Mouse (Mus musculus) layer of hippocampus, adult 9-10 months (tissue): ENCODE measurements around the gene Cpsf4l.
A peak's percentile ranks its signal among the peaks of the same experiment; 100 is the strongest.

Experiments used
- DNase-seq: peaks from one replicate; pipeline ENCODE4 v3.0.0; 2022; ENCODE audit warnings: low spot score

Cpsf4l gene

DNA sequence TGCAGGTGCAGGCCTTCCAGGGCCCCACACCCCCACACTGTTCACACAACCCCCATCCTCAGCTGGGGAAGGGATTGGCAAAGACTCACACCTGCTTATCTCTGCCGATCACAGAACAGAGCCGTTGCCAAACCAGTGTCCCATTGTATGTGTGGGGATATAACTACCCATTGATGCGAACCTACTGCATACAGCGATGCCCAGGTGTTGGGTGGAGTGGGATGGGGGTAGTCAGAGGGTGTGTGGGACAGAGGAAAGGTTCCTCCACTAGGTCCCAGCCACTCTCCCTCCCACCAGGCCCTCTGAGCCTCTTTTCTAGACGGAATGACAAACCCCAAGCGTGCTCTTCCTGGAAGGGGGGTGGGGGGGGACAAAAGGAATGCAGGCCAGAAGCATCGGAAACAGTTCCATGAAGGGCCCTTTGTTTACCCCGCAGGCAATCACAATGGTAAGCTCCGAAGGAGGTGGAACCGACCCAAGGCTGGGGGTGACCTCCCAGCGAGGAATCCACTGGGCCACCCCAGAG, at the start of gene Cpsf4l:
Gene Cpsf4l, minus strand, starts transcription at position 287 of the 526 bp plus-strand sequence.
- no peak for DNase-seq

- no peak for DNase-seq
These were observed 49.0 kb upstream of the Cpsf4l start for GRCm38 (mm10) chr11:113758851-113759250.

DNA sequence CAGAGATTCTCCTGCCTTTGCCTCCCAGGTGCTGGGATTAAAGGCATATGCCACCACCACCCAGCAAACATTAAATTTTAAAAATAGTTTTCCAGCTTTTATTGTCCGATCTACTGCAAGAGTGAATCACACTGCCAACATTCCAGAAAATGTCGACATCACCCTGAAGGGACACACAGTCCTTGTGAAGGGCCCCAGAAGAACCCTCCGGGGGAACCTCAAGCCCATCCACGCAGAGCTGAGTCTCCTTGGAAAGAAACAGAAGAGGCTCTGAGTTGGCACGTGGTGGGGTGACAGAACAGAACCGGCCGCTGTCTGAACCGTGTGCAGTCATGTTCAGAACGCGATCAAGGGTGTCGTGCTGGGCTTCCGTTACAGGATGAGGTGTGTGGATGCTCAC, 46.8 kb upstream of the Cpsf4l start:
- DNase-seq, result no peak

GRCm38 (mm10) chr11:113755878-113756277, 46.1 kb upstream of the Cpsf4l start:
- no peak for DNase-seq

GRCm38 (mm10) chr11:113754845-113755244, 45.0 kb upstream of the Cpsf4l start:
- DNase-seq, result no peak

DNA sequence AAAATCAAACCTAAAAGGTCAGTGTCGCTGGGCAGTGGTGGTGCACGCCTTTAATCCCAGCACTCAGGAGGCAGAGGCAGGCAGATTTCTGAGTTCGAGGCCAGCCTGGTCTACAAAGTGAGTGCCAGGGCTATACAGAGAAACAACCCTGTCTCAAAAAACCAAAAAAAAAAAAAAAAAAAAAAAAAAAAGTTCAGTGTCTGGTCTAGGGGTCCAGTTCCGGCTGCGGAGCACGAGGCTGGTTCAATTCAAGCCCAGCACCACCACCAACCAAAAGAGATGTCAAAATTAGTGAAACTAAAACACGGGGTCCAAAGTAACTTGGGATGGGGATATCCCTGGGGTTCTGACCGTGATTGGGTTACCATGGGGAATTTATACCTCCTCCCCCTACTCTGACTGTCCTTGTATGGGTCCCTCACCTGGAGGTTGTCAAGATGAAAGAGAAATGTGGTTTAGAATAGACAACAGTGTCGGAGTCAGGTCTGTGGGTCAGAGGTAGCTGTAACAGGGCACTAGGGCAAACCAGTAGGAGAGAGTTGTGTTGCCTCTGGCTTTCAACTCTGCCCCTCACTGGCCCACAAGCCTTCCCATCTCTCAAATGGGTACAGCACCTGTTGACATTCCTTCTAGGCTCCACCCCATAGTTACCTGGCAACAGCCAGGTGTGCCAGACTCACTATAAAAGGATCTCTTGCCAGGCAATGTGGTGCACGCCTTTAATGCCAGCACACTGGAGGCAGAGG, 43.0 kb upstream of the Cpsf4l start:
- no peak for DNase-seq

- DNase-seq, result no peak
These were observed 42.4 kb upstream of the Cpsf4l start for GRCm38 (mm10) chr11:113752158-113752661.

DNA sequence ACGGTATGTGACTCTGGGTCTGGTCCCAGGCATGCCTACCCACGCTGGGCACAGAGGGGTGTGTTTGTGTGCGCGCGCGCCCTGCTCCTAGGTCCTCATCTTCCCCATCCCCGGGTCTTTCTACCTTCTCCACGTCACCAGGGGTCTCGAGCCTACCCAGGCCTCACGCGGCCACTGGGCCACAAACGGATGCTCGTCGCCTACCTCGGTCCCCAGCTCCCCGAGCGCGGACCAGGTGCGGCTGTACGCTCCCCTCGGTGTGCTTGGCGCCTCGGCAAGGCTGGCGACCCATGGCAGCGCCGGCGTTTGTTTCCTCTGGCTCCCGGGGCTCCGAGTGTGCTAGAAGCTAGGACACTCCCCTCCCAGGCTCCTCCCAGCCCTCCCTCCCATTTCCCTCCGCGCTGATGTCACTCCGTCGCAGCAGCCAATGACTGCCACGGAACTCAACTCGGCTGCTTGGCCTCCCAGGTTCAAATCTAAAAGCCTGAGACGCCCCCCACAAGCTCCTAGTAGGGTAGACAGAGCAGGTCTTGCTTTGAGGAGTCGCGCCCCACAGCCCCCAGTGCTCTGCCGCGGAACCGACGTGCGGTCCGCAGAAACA, 41.8 kb upstream of the Cpsf4l start, which contains the start of gene Cdc42ep4:
Gene Cdc42ep4, minus strand, starts transcription at position 398 of the 601 bp plus-strand sequence.
- peak; percentile 37 for DNase-seq

DNA sequence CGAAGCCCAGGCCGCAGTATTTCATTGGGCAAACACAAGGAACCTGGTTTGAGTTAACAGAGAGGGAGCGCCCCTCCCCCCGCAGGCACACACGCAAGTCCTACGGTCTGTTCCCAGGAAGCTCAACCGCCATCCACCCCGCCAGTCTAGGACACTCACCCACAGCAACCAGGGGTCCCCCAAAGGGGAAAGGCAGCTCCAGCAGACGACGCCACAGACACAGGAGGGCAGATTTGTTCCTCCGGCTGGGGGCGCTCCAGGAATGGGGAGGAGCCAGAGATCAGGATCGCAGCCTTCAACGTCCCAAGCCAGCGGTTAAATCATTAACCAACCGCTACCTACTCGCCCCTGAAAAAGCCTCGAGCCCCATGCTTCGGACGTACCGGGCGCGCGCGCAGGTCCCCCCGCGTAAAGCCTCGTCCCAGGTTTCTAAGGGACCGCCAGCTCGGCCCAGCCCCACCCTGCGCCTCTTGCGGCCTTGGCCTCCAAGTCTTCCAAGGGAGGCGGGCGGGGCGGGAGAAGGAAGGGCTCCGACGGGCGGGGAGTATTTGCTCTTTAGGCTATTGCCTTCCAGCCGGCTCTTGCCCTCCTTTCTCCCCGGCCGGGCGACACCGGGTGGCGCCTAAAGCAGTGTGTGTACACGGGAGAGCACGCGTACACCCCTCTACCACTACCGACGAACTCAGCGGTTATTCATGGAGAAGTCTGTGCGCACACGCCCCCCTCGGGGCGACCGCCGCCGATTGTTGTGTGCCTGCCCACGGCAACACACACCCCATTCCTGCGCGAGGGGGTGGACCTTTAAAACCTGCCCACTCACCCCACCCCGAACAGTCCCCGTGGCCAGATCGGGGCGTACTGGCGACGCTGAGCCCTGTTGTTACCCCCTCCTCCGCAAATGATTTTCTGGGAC, 41.0 kb upstream of the Cpsf4l start:
- no peak for DNase-seq

DNA sequence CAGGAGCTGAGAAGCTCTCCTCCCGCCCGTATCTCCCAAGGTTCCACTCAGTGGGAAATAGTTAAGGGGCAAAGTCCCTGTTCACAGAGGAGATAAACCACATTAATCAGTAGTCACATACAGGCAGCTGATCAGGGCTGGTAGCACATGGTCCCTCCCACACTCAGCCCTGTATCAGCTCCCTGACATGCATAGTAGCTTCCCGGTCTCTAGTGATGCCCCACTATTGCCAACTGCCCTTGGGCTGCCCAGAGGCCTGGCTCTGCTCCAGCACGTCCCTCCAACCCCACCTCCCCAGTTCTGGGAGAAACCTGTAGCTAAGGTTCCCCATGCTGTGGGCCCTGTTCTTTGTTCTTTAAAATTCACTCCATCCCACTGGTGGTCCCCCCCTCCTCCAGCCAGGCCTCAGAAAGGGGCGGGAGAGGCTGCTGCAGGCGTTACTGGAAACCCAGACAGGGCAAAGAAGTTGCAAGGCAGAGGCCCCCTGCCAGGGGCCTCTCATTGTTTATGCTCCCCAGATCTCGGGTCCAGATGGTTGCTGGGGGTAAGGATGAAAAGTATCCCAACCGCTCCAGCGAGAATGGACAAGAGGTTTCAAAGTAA, 40.0 kb upstream of the Cpsf4l start:
- no peak for DNase-seq

GRCm38 (mm10) chr11:113748797-113749521, 39.1 kb upstream of the Cpsf4l start:
- DNase-seq, result no peak

DNA sequence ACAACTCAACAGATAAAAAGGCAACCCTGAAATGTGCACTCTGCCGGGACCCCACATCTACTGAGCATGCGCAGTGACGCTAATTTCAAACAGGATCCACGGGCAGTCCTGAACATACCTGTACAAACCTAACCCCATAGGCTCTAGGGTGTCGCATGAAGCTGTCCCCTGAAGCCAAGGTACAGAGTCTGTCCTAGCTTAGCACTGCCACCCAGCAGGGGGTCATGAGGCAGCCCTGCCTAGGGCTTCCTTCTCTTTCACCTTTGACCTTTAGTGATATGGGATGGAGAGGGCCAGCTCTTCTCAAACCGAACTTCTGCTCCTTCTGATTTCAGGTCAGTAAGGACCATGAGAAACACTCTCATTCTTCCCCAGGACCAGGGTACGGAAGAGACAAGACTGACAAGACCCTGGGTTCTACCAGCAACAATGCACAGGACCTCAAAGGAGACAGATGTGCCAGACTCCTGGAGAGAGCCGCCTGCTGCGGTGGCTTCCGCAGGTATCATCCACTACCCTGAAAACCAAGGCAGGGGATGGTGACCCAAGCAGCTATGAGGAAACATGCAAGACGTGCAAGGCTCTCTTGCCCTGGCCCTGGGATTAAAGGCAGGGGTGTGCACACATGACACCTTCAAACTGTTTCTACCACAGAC, 38.0 kb upstream of the Cpsf4l start:
- DNase-seq, result no peak

GRCm38 (mm10) chr11:113747056-113747455, 37.2 kb upstream of the Cpsf4l start:
- DNase-seq, result no peak

GRCm38 (mm10) chr11:113745961-113746360, 36.1 kb upstream of the Cpsf4l start:
- DNase-seq, result no peak

GRCm38 (mm10) chr11:113742998-113743397, 33.2 kb upstream of the Cpsf4l start:
- no peak for DNase-seq

- DNase-seq, result no peak
These were observed 30.3 kb upstream of the Cpsf4l start for GRCm38 (mm10) chr11:113740100-113740499.

DNA sequence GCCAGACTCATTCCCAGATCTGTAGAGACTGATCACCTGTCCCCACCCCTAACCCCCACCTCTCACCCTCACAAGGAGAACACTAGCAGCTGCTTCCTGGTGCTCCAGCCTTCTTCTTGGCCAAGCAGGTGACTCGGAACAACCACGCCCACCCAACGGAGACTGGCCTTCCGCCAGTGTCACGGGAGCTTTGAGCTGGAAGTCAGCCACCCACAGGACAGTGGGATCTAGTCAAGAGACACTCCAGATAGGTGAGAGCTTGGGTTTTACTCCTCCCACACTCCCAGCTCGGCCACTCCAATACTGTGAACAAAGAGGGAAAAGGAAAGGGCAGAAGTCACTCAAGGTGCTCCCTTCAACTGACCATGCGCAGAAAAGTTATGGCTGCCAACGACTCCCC, 29.4 kb upstream of the Cpsf4l start:
- no peak for DNase-seq

- DNase-seq, result no peak
These were observed 28.1 kb upstream of the Cpsf4l start for GRCm38 (mm10) chr11:113737912-113738311.

DNA sequence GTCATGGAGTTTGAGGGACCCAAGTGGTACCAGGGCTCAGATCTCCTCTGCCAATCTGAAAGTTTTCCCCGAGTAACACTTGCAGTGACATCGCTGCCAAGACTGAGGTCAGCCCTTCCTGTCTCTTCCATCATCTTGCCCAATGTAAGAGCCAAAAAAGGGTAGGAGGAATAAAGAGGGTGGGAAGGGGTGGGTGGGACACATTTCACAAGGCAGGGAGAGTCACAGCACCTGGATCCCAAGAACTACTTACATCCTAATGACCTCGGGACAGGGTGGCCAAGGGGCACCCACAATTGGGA, 27.7 kb upstream of the Cpsf4l start:
- DNase-seq, result no peak

DNA sequence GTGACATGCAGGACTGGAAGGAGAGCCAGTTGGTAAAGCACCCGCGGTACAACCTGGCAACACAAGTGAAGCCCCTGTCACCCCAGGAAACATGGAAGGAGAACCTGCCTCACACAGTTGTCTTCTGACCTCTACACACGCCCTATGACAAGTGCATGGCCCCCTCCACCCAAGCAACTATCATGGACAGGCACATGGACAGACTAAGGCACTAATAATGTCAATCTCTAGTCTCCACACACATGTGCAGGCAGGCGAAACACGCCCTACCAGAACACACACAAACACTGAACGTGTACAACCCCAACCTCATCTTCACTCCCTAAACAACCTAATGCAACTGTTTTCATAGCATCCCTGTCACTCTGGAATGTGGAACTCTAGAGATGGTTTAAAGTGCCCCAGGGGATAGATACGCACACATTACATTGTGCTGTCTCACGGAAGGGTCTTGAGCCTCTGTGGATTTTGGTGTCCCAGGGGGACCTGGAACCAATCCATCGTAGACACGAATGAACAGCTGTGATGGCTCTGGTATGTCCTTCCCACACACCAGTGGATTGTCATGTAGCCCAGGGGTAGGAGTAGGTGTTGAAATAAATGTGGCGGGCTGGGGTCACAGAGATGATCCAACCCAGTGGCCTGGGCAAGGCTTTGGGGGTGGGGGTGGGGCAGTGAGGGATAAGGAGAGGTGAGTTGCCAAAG, 27.2 kb upstream of the Cpsf4l start:
- no peak for DNase-seq
